Mouse (Mus musculus) MEL (cell line): ENCODE results near the gene Gja5.

Experiments
- BHLHE40 ChIP-seq: IDR thresholded peaks from 2 replicates; pipeline ENCODE4 v1.6.1; 2012; ENCODE audit warnings: low read depth, mild to moderate bottlenecking, inconsistent platforms, low read length, improper control_type of control experiment, borderline replicate concordance
- CHD1 ChIP-seq: IDR thresholded peaks from 2 replicates; pipeline ENCODE4 v1.6.1; 2012; ENCODE audit warnings: low read depth, mild to moderate bottlenecking, inconsistent platforms, low read length, improper control_type of control experiment
- CTCF ChIP-seq, 3 experiments: IDR thresholded peaks in 2 of 3; conservative IDR thresholded peaks in 1 of 3; 2 replicates each; pipeline ENCODE4 v1.5.1; 2011 to 2012; ENCODE audit warnings: low read length in 3 of 3, low read depth in 2 of 3, mild to moderate bottlenecking in 2 of 3, improper control_type of control experiment in 1 of 3, inconsistent platforms in 1 of 3, mixed read lengths in 1 of 3, moderate library complexity in 1 of 3; ENCODE audit not compliant: control insufficient read depth in 1 of 3, insufficient read depth in 1 of 3, poor library complexity in 1 of 3, severe bottlenecking in 1 of 3
- E2F4 ChIP-seq: IDR thresholded peaks from 2 replicates; pipeline ENCODE4 v1.6.1; 2011; ENCODE audit warnings: low read depth, low read length, improper control_type of control experiment, borderline replicate concordance
- GABPA ChIP-seq: IDR thresholded peaks from 2 replicates; pipeline ENCODE4 v1.6.1; 2012; ENCODE audit warnings: low read depth, mild to moderate bottlenecking, inconsistent platforms, low read length, improper control_type of control experiment, moderate library complexity
- HCFC1 ChIP-seq: IDR thresholded peaks from 2 replicates; pipeline ENCODE4 v1.6.1; 2012; ENCODE audit warnings: low read depth, mild to moderate bottlenecking, inconsistent platforms, low read length, improper control_type of control experiment, moderate library complexity
- JUND ChIP-seq: IDR thresholded peaks from 2 replicates; pipeline ENCODE4 v1.6.1; 2011; ENCODE audit warnings: low read depth, mild to moderate bottlenecking, improper control_type of control experiment, low read length
- MEF2A ChIP-seq: IDR thresholded peaks from 2 replicates; pipeline ENCODE4 v1.6.1; 2014; ENCODE audit warnings: low read depth, mild to moderate bottlenecking, inconsistent platforms, low read length, improper control_type of control experiment; ENCODE audit not compliant: poor library complexity, insufficient replicate concordance, severe bottlenecking; ENCODE audit errors: extremely low read depth
- MYC ChIP-seq: IDR thresholded peaks from 2 replicates; pipeline ENCODE4 v1.6.1; 2011; ENCODE audit warnings: low read depth, mild to moderate bottlenecking, low read length, improper control_type of control experiment, moderate library complexity
- POLR2A ChIP-seq, 2 experiments: IDR thresholded peaks; 2 replicates each; pipeline ENCODE4 v1.6.1; 2011 to 2012; ENCODE audit warnings: low read length in 2 of 2, mild to moderate bottlenecking in 2 of 2, control low read depth in 1 of 2, improper control_type of control experiment in 1 of 2, low read depth in 1 of 2, moderate library complexity in 1 of 2; ENCODE audit not compliant: control insufficient read depth in 1 of 2, insufficient read depth in 1 of 2, poor library complexity in 1 of 2
- TAL1 ChIP-seq: IDR thresholded peaks from 2 replicates; pipeline ENCODE4 v1.6.1; 2012; ENCODE audit warnings: mild to moderate bottlenecking, inconsistent platforms, low read length, moderate library complexity, mixed read lengths
- TCF12 ChIP-seq: IDR thresholded peaks from 2 replicates; pipeline ENCODE4 v1.6.1; 2014; ENCODE audit warnings: low read depth, mild to moderate bottlenecking, inconsistent platforms, low read length, improper control_type of control experiment, moderate library complexity
- USF1 ChIP-seq: IDR thresholded peaks from 2 replicates; pipeline ENCODE4 v1.6.1; 2014; ENCODE audit warnings: low read depth, mild to moderate bottlenecking, inconsistent platforms, low read length, improper control_type of control experiment, moderate library complexity
- USF2 ChIP-seq, 2 experiments: IDR thresholded peaks; 2 replicates each; pipeline ENCODE4 v1.6.1; 2011 to 2012; ENCODE audit warnings: improper control_type of control experiment in 2 of 2, low read length in 2 of 2, borderline replicate concordance in 1 of 2, inconsistent platforms in 1 of 2, low read depth in 1 of 2, mild to moderate bottlenecking in 1 of 2; ENCODE audit not compliant: insufficient read depth in 1 of 2

- TF ChIP-seq POLR2A (IDR thresholded peaks at IDR 0.05; ENCODE audit: control insufficient read depth in 1 of 2, insufficient read depth in 1 of 2, low read depth in 1 of 2, low read length in 2 of 2, poor library complexity in 1 of 2): no peak
- no peak for TF ChIP-seq MEF2A
- no peak for TF ChIP-seq TCF12
- no peak for TF ChIP-seq CTCF (IDR thresholded peaks at IDR 0.05 in 2 of 3, conservative IDR thresholded peaks at IDR 0.05 in 1 of 3; ENCODE audit: control insufficient read depth in 1 of 3, insufficient read depth in 1 of 3, low read depth in 2 of 3, low read length in 3 of 3, poor library complexity in 1 of 3, severe bottlenecking in 1 of 3)
- no peak for TF ChIP-seq GABPA
- TF ChIP-seq HCFC1: no peak
- TF ChIP-seq CHD1: no peak
- TF ChIP-seq TAL1: no peak
- TF ChIP-seq MYC: no peak
- TF ChIP-seq USF1: no peak
- TF ChIP-seq E2F4: no peak
- no peak for TF ChIP-seq BHLHE40
- no peak for TF ChIP-seq JUND
- no peak for TF ChIP-seq USF2 (IDR thresholded peaks at IDR 0.05; ENCODE audit: borderline replicate concordance in 1 of 2, insufficient read depth in 1 of 2, low read depth in 1 of 2, low read length in 2 of 2)
Observed at GRCm38 (mm10) chr3:96997770-96998169, 93.3 kb downstream of the Gja5 start.
